Comparison of ENCODE assay signal across 23 mouse cellular contexts in the genomic region with DNA sequence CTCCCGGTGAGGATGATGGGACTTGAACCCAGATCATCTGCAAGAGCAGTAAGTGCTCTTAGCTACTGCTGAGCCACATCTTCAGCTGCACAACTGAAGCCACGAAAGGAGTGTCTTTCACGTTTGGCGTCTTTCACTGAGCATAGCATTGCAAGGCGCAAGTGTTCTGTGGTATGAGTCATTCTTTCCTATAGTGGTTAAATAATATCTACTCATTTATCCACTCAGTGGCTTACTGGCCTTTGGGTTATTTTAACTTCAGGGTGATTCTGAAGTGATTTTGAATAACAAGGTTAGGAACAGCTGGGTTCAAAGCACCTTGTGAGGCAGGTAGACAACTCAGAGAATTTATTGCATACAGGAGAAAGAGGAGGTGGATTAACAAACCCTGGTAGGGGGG.
"Had no signal": no experiment of that assay in that cellular context is flagged by ENCODE, and none has a peak within 500 bp of the region (broad histone marks: within the 10 kb centered on the region; RNA-seq: fewer than 3 reads in every experiment).

No protein-coding gene starts in this region.

- H3K4me1 ChIP-seq: limb, embryonic 10.5 days; neural tube, embryonic 12.5 days had no signal

- H3K27me3 ChIP-seq: limb, embryonic 13.5 days; liver, embryonic 12.5 days; liver, embryonic 15.5 days; neural tube, embryonic 12.5 days; neural tube, embryonic 15.5 days had no signal

- DNase-seq: kidney, adult 2 months; kidney, postnatal 25 days; layer of hippocampus, adult 9-11 months; layer of hippocampus, postnatal 36 days; liver; lung, adult 18-20 months; lung, postnatal 14 days; lung, postnatal 4 days; midbrain, embryonic 14.5 days; right cerebral cortex, adult 18-20 months; right cerebral cortex, postnatal 14 days; right cerebral cortex, postnatal 4 days; thymus, postnatal 36 days had no signal

- H3K27ac ChIP-seq: kidney, postnatal 0 days; layer of hippocampus, adult 2 months; left cerebral cortex, adult 2 months; limb, embryonic 10.5 days; limb, embryonic 13.5 days; liver, embryonic 12.5 days; liver, embryonic 15.5 days; neural tube, embryonic 12.5 days; neural tube, embryonic 15.5 days; stomach, postnatal 0 days had no signal

- H3K4me3 ChIP-seq: layer of hippocampus, adult 2 months; left cerebral cortex, adult 2 months; limb, embryonic 10.5 days; limb, embryonic 13.5 days; liver, embryonic 12.5 days; liver, embryonic 15.5 days; neural tube, embryonic 12.5 days; neural tube, embryonic 15.5 days had no signal

- H3K36me3 ChIP-seq: limb, embryonic 10.5 days; limb, embryonic 13.5 days; liver, embryonic 12.5 days; liver, embryonic 15.5 days; neural tube, embryonic 12.5 days; neural tube, embryonic 15.5 days had no signal

- ATAC-seq: liver, embryonic 12.5 days had no signal
